Mouse (Mus musculus): ENCODE data around the gene Psd4.

GRCm38 (mm10) chr2:24417106-24417505 is 49.7 kb downstream of the Psd4 start:
- no peak for TF ChIP-seq CTCF (conservative IDR thresholded peaks at IDR 0.05; ENCODE audit: insufficient read depth, insufficient read length, low read depth, low read length)
- no peak for TF ChIP-seq POLR2A (IDR thresholded peaks at IDR 0.05; ENCODE audit: low read depth, low read length)

Data from kidney, adult 2 months (tissue).